Mouse (Mus musculus) activated CD4-positive, CD25-positive, alpha-beta regulatory T cell, adult 4 months (primary cell): Measurements from ENCODE around the gene Abhd17b. TPM values are rescaled to one million over a fixed set of nuclear protein-coding genes. Genes with fewer than 3 reads are reported as not detected.

Source experiments
- ATAC-seq: one replicate; pipeline ENCODE4 v1.8.0; 2017
- polyA plus RNA-seq, 2 experiments: library from polyadenylated mRNA; unstranded; fragments of 100-300 nt; shearing (Covaris generic); gene quantifications; one replicate each; pipeline ENCODE4 v1.2.1; 2017

Abhd17b gene
- polyA plus RNA-seq, 2 experiments from 2014 or later, result 10.4 to 12.0 TPM

DNA sequence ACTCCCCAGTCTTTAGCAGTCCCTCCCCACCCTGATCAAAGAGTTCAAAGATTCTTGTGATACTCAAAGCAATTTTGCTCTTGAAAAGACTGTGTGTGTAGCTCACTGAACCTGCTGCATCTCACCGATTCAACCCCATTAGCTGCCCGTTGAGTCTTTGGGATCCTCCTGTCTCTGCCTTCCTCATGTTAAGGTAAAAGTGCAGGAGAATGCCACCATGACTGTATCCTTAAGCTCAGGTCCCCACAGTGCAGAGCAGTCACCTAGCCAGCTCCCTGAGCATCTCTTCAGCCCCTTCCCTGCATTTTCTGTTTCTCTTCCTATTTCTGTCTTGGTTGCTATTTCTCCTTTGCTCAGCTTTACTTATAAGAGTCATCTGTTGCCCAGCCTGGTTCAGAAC, 80.2 kb downstream of the Abhd17b start:
- no peak for ATAC-seq

GRCm38 (mm10) chr19:21734112-21734511, 81.1 kb downstream of the Abhd17b start:
- ATAC-seq, result no peak

Other genes with a start within 250 kb of the Abhd17b start
- under 1 TPM in 1 of 2 experiments, not detected in 1; 0.31 TPM for gene Gda, start 179.7 kb upstream of the Abhd17b start, polyA plus RNA-seq
- 10 to 100 TPM; 47.7 to 65.9 TPM for gene 1110059E24Rik, start 209 bp upstream of the Abhd17b start, polyA plus RNA-seq
- gene Cemip2, start 125.2 kb downstream of the Abhd17b start, polyA plus RNA-seq, result 1 to 10 TPM; 6.3 to 7.2 TPM